Mouse (Mus musculus) gastrocnemius, adult 2 months (tissue): Measurements from ENCODE around the gene Ifnar1. TPM values are rescaled to one million over a fixed set of nuclear protein-coding genes. Genes with fewer than 3 reads are reported as not detected.

Experiments used
- DNase-seq: peaks from one replicate; pipeline ENCODE4 v3.0.0; 2022
- H3K27ac ChIP-seq: fragments of 200-600 bp; 2 replicates; pipeline ENCODE4 v1.8.1; 2022; ENCODE audit warnings: mild to moderate bottlenecking
- H3K4me3 ChIP-seq: fragments of 200-600 bp; 2 replicates; pipeline ENCODE4 v1.8.1; 2022; ENCODE audit warnings: mild to moderate bottlenecking, moderate library complexity
- CTCF ChIP-seq: fragments of 200-600 bp; IDR thresholded peaks from 2 replicates; pipeline ENCODE4 v1.8.1; 2022; ENCODE audit warnings: antibody characterized with exemption, mild to moderate bottlenecking, moderate library complexity
- intact Hi-C: fragments of 180-260 bp; cut with DNase I; formaldehyde crosslinking; loops from one replicate; pipeline ENCODE4 v1.15.1; 2025
- total RNA-seq, 2 experiments: library from RNA; stranded (reverse); gene quantifications; 2 replicates each; pipeline ENCODE4 v1.2.3; 2021

Ifnar1 gene
- total RNA-seq, 2 experiments from 2014 or later, result 12.6 to 15.1 TPM

DNA sequence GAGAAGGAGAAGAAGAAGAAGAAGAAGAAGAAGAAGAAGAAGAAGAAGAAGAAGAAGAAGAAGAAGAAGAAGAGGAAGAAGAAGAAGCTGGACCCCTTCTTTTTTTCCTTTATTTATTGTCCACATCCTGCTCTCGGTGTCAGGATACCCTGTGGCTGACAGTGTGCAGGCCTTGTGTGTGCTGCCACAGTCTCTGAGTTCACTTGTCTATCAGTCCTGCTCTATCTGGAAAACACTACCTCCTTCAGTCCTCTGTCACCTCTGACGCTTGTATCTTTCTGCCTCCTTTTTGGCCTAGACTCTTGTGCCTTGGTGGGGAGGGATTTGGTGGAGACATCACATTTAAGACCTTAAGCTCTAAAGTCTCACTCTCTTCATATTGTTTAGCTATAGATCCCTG lies 21.6 kb upstream of the Ifnar1 start:
- no peak for TF ChIP-seq CTCF
- Histone ChIP-seq H3K4me3 (no peak overlapping the region), H3K27ac (peak overlapping the region; percentile 28; the same call in 1 of the 2 replicates)
- DNase-seq, result no peak
- intact Hi-C loops, result loop anchor here (5.0 kb wide), 2 partner anchors 56 to 106 kb away; partner anchors contain the start of gene Il10rb

DNA sequence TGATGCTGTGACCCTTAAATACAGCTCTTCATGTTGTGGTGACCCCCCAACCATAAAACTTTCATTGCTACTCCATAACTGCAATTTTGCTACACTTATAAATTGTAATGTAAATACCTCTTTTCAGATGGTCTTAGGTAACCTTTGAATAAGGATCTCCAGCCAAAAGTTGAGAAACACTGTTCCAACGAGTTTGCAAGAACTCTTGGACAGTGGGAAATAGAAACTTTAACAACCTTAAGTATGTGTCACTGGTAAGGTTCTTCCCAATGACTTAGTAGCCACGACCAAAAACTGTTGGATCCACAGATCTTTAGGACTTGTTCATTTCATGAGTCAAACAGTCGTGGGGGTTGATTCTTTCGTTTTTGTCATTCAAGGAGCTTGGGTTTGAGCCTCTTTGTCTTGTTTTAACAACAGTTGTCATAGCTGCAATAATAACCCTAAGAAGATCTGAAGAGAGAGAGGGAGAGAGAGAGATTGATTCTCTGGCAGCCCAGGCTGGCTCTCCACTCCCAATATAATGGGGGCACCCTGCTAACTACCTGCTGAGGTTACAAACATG lies 21.1 kb upstream of the Ifnar1 start:
- no peak for TF ChIP-seq CTCF
- intact Hi-C loops, result loop anchor here (2.0 to 5.0 kb wide), 3 partner anchors 21 to 107 kb away; partner anchors contain the start of genes Ifnar1 and Il10rb
- peak overlapping the region; percentile 93 for H3K27ac ChIP-seq
- peak overlapping the region; percentile 85 for H3K4me3 ChIP-seq
- no peak for DNase-seq

DNA sequence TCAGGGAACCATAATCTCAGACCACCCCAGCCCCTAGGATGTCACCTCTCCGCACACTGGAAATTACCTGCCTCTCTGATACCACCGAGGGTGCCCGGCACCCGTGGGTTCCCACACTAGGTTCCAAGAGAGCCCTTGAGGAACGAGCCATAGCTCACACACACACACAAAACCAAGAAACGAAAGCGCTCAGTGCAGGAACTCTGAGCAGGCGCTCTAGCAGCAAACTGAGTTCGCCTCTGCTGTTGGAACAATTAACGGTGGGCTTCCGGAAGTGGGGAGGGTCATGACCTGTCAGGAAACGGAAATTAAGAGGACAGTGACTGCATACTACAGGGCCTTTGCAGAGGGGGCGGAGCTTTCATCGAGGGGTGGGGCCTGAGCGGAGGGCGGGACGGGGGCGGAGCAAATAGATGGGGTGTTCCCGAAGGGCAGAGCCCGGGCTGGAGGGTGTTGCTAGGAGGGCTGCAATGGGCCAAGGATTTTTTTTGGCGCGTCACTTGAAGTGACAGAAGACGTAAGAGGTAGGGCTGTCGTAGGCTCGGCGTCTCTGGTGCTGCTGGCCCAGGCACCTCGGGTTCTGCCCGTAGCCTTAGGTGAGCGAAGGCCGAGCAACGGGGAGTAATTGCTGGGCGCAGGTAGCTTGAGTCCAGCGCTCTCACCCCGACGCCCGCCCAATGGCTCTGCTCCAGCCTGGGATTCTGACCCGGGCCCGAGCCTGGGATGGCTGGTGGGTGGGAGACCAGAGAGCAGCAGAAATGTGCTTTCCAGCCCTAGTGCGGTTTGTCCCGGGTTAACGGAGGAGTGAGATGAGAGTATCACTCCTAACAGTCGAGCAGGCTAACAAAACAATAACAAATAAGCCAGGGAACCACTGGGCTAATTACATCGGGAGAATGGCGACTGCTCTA lies 20.2 kb upstream of the Ifnar1 start:
- intact Hi-C loops, result loop anchor here (2.0 to 5.0 kb wide), 3 partner anchors 20 to 108 kb away; partner anchors contain the start of genes Ifnar1 and Il10rb
- peak overlapping the region; percentile 85 for H3K4me3 ChIP-seq
- TF ChIP-seq CTCF, result no peak
- H3K27ac ChIP-seq, result peak overlapping the region; percentile 93
- peak; percentile 93 for DNase-seq

DNA sequence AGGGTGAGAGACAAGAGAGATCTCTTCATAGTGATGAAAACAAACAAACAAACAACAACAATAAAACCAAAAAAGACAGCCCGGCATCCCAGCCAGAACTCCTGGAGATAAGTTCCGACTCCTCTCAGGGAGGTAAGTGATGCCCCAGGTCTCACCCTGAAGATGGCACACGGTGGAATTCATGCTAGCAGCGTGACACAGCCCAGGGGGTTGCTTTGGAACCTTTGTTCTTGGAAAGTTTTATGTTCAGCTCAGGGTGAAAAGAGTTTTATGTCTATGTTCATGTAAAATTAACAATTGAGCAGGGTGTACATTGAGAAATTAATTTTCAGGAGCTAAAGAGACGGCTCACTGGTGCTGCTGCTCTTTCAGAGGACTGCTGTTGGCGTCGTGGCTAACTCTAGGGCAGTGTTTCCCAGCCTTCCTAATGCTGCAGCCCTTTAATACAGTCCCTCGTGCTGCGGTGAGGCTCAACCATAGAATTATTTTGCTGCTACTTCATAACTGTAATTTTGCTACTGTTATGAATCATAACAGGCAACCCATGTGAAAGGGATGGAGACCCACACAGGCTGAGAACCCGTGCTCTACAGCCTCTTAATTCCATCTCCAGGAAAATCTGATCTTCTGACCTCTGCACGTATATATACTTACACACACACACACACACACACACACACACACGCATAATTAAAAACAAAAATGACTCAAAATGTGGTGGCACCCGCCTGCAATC lies 19.4 kb upstream of the Ifnar1 start:
- H3K27ac ChIP-seq, result peak overlapping the region; percentile 93
- intact Hi-C loops, result loop anchor here (2.0 kb wide), 1 partner anchor 19 kb away; the partner anchor contains the start of gene Ifnar1
- no peak for TF ChIP-seq CTCF
- no peak for DNase-seq
- H3K4me3 ChIP-seq, result peak overlapping the region; percentile 85

DNA sequence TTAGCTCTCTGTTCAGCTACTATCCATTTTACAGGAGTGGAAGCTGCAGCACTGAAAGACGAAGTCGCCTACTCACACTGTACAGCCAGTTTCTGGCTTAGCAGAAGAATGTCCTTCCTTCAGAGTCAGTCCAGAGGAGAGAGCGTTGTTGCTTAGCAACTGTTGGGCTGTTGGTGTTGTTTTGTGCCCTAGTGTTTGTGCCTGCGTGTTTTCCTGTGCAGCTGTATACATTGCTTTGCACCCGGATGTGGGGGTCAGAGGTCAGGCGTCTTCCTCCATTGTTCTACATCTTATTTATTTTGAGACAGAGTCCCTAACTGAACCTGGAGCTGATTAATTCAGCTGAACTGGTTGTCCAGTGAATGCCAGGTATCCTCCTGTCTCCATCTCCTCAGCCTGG lies 18.5 kb upstream of the Ifnar1 start:
- intact Hi-C loops, result no loop called here
- H3K4me3 ChIP-seq, result no peak overlapping the region
- no peak for TF ChIP-seq CTCF
- no peak overlapping the region for H3K27ac ChIP-seq
- no peak for DNase-seq

DNA sequence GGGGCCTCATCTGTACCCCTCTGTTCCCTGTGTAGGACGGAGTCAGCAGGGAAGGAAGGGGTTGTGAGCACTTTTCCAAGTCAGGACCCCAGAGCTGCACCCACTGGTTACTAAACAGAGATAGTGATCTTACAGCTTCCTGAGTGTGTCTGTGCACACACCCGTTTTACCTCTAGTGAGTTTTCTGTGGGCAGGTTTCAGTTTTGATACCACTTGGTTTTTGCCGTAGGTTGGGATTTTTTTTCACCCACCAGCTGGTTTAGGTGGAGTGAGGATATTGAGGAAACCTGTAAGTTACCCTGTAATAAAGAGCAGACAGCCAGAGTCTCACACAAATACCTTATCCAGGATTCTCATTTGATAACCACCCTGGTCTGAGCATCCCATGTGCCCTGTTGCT lies 14.6 kb upstream of the Ifnar1 start:
- Histone ChIP-seq H3K27ac (no peak overlapping the region), H3K4me3 (no peak overlapping the region)
- no peak for DNase-seq
- intact Hi-C loops, result no loop called here
- no peak for TF ChIP-seq CTCF

DNA sequence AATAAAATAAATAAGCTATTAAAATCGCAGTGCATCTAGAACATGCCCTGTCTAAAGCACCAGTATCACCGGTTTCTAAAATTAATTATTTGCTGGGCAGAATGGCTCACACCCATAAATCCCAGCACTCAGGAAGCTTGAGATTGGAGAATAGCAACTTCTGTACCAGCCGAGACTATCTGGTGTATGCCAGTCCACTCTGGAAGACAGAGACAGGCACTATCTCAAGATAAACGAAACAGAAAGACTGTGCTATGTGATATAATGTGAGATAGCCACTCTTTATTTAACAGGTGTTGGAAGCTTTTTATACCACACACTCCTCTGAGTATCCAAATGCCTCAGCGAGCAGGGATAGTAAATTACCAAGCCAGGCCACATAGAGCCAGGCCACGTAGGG lies 13.6 kb upstream of the Ifnar1 start:
- H3K4me3 ChIP-seq, result no peak overlapping the region
- intact Hi-C loops, result no loop called here
- no peak for DNase-seq
- H3K27ac ChIP-seq, result no peak overlapping the region
- TF ChIP-seq CTCF, result no peak

DNA sequence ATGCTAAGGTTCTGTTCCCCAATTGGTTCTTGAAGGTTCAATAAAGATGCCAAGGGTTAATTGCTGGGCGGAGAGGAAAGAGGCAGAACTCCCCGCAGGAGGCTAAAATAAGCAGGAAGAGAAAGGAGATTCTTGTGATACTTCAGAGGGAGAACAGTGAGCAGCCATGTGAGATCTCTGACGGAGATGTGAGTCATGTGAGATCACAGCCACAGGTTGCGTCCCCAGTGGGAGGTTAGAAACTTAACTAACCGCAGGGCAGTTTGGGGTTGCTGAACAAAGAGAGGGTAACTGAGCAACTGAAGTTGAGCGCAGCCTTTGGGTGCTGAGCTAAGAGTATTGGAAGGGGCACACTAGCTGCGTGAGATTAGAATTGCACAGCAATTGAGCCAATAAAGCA lies 9.3 kb upstream of the Ifnar1 start:
- DNase-seq, result no peak
- Histone ChIP-seq H3K27ac (no peak overlapping the region), H3K4me3 (no peak overlapping the region)
- intact Hi-C loops, result no loop called here
- TF ChIP-seq CTCF, result no peak

DNA sequence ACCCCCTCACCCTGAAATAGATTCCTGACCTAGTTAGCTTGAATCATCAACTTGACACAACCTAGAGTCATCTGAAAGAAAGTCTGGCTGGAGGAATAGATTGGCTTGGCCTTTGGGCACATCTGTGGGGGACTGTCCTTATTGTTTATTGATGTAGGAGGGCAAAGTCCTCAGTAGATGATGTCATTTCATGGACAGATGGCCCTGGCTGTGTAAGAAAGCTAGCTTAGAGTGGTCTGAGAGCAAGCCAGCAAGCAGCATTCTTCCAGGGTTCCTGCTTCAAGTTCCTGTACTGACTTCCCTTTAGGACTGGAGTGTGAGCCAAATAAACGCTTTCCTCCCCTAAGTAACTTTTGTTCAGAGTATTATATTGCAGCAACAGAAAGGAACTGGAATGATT lies 7.0 kb upstream of the Ifnar1 start:
- H3K4me3 ChIP-seq, result no peak overlapping the region
- intact Hi-C loops, result no loop called here
- H3K27ac ChIP-seq, result no peak overlapping the region
- no peak for DNase-seq
- no peak for TF ChIP-seq CTCF

DNA sequence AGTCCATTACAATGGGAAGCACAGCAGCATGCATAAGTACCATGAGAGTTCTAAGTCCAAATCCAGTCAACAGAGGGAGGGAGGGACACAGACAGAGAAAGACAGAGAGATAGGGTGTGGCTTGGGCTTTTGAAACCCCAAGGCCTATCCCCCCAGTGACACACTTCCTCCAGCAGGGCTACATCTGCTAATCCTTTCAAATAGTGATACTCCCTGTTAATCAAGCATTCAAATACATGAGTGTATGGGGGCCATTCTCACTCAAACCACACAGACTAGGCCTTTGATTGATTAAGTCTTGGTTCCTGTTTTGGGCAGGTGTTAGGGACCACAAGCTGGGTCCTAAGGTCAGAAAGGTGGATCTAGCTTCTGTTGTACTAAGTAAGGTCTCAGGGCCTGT lies 4.5 kb upstream of the Ifnar1 start:
- no peak overlapping the region for H3K4me3 ChIP-seq
- no peak overlapping the region for H3K27ac ChIP-seq
- no peak for DNase-seq
- no peak for TF ChIP-seq CTCF
- intact Hi-C loops, result no loop called here

DNA sequence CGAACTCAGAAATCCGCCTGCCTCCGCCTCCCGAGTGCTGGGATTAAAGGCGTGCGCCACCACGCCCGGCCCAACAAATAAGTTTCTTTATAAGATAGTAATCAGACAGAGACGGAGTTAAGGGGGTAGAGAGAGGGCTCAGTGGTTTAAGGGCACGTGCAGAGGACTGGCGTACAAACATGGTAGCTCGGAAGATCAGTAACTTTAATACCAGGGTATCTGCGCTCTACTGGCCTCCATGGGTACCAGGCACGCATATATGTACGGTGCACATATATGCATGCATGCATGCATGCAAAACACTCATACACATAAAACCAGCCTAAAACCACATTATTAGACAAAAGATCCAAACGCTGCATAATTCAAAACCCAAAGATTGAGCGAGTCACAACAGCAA lies 651 bp upstream of the Ifnar1 start:
- no peak for DNase-seq
- intact Hi-C loops, result loop anchor here (2.0 kb wide), 1 partner anchor 20 kb away; no protein-coding TSS in a partner anchor
- Histone ChIP-seq H3K4me3 (peak overlapping the region; percentile 83), H3K27ac (peak overlapping the region; percentile 95)
- no peak for TF ChIP-seq CTCF

DNA sequence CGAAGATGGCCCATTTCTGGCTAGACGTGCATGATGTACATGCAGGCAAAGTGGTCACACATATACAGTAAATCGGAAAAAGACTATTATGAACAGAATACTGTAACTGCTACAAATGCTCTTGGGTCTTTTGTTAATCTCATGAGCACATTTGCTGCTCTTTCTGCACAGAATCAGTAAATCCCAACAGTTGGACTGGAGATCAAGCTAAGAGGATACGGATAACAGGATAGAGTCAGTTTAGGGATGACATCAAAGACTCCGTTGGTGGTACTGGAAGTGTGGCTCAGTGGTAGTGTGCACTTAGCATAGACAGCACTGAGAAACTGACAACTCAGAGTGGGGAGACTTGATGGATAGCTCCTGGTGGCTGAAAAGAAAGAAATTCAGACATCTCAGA lies 803 bp downstream of the Ifnar1 start:
- TF ChIP-seq CTCF, result no peak
- intact Hi-C loops, result loop anchor here (2.0 kb wide), 1 partner anchor 21 kb away; no protein-coding TSS in a partner anchor
- Histone ChIP-seq H3K4me3 (peak overlapping the region; percentile 83), H3K27ac (peak overlapping the region; percentile 95)
- DNase-seq, result no peak

DNA sequence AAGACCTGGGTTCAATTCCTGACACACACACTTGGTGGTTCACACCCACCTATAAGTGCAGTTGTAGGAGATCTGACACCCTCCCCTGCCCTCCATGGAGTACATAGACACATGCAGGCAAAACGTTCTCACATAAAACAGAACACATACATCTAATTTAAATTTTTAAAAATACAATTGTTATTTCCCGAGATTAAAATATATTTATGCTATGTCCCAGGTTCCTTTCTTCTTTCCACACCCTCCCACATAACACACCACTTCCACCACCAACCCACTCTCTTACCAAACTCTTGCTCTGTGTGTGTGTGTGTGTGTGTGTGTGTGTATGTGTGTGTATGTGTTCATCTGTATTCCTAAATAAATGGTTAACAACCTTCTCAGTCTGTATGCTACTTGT lies 3.0 kb downstream of the Ifnar1 start:
- no peak overlapping the region for H3K27ac ChIP-seq
- no peak overlapping the region for H3K4me3 ChIP-seq
- intact Hi-C loops, result no loop called here
- no peak for DNase-seq
- no peak for TF ChIP-seq CTCF
